Mouse (Mus musculus): ENCODE data around the gene Uqcrc1.

Uqcrc1 gene

DNA sequence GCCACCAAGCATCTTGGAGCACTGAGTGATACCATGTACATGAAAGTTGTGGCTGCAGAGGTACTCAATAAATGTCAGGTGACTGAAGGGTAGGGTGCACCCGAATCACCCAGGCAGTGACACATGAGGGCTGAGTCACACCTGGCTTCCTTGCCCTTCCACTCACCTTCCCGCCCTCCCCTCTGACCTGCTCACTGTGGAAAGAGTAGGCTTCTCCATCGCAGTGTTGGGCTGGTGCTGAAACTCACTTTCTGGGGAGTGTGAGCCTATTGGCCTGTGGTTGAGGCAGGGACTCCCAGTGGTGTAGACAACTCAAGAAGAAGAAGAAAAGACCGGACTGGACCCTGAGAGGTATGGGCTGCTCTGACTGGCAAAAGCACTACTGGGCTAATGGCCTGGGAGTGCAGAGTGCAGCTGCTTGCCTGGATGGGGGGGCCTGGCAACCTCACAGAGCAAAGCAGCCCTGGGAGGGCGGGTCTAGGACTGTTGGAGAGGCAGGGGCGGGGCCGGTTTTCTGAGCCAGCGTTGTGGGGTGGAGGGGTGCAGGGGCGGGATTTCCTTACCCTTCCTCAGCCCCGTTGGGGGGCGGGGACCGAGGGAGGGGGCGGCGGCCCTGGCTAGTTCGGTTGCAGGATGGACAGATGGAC lies 51.4 kb downstream of the Uqcrc1 start:
- peak; percentile 46 for DNase-seq

DNA sequence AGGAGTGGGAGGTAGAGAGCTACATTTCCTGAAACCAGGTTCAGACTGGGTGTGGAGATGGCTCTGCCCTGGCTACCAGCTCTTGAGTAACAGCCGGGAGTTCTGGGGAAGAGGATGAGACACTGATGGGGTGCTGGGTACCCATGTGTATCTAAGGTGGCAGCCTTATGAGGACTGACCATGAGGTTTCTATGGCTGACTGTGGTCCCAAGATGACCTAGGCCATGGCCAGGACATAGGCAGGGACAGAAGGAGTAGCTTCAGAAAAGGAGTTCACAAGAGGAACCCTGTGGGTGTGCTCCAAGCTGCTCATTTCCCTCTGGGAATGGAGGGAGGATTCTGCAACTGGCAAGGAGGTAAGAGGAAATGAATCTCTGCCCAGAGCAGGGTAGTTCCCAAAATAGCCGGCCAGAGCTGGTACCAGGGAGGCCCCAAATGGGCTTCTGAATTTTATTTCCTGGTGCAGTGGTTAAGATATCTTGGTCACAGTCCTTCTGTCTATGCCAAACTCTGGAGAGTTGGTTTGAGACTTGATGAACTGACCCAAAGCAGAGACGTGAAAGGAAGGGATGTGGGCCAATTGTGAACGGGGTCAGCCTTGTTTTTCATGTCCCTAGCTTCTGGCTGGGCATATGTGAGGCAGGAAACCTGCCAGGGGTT lies 53.5 kb downstream of the Uqcrc1 start:
- DNase-seq, result no peak

DNA sequence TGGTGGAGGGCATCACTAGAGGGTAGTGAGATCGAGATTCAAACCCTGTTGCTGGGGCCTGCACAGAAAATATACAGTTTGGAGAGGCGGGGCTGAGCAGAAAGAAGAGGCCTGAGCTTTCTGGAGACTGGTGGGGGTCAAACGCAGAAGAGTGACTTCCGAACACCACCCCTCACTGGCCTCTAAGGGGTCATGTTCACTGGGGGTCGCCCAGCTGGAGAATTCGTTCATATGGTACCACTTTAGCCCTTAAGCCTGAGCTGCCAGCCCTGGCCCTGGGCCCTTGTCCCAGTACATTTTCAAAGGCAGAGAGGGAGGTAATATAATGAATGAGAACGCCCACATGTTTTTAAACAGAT lies 54.0 kb downstream of the Uqcrc1 start:
- no peak for DNase-seq

DNA sequence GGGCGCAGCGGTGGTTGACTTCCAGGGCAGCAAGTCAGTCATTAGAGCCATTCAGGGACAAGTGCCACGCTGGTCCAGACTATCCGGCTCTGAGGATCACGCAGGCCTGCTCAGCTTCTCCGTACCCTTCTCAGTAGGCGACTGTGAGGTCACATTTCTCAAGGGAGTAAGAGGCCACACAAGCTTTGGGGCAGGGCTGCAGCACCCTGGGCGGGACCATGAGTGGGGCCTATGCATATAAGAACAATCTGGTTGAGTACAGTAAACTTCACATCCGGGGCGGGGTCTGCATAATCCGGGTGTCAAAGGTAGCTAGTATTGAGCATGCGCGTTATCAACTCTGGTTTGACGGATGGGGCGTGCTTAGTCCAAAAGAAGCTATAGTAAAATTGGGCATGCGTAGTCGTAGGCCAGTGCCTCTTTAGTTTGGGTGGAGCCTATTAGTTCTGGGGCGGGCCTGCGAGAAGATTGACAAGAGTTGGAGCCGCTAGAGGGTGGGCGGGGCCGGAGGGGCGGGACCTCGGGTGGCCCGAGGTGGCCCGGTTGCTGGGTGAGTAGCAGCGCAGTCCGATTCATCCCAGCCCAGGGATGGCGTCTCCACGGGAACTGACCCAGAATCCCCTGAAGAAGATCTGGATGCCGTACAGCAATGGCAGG lies 55.1 kb downstream of the Uqcrc1 start, which contains the start of gene Pfkfb4:
Gene Pfkfb4, plus strand, starts transcription at position 351 of the 657 bp plus-strand sequence.
- peak; percentile 99 for DNase-seq

DNA sequence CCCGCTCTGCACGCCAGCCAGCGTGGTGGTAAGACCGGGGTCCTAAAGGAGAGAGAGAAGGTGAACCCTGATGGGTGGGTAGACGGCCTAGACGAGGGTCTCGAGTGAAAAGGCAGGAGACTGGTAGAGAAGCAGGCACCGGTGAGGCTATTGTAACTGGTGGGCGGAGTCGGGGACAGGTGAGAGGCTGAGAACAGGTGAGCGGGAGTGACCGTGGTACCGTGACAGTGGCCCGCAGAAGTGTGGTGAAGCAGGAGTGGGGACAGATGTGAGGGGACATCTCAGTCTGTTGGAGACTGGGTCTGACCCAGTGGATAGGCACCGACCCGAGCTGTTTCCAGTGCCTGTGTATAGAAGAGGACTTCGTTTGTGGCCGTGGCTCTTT lies 55.6 kb downstream of the Uqcrc1 start:
- DNase-seq, result no peak

DNA sequence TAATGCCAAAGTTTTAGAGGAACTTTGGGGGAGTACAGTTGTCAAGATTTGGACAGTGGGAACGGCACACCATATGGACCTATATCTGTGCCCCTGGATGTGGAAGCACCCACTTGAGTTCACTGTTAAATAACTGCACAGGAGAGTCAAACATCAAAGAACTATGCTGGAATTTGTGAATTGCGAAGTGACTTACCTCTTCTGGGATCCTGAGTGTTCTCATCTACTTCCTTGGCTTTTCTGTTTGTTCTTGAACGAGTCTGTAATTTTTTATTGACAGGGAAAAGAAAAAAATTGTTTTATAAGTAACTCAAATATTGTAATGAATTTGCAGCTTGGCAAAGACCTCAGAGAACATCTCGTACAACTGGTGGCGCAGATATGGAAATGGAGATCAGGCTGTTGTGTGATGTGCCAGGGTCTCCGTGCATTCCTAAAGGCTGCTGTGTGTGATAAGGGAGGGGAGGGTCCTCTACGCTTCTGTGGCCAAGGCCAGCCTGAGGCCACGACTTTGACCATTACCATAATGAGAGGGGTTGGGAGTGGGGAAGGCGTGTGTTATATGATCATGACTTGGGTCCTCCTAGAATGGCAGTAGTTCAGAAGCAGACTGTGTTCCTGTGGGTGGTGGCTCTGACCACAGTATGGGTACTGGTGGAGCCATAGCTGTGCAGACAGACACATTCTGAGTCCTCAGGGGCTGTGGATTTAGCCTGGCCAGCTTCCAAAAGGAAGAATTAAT lies 56.4 kb downstream of the Uqcrc1 start:
- DNase-seq, result no peak

DNA sequence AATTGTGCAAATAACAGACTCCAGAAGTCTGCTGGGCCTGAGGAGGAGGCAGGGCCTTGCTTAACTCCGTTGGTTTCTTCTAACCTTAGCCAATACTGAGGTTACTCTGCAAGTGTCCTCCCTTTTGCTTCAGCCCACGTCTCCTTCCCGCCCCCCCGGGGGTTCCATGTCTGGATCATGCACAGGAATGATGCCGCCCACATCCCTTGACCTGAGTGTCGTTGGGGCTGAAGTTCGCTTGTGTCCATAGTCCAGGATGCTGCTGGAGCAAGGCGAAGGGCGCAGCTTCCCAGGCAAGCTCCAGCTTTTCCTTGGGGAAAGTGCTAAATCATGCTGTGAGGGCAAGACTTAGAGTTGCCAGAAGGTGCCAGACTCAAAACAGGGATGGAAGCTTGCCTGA lies 60.0 kb downstream of the Uqcrc1 start:
- peak; percentile 76 for DNase-seq

DNA sequence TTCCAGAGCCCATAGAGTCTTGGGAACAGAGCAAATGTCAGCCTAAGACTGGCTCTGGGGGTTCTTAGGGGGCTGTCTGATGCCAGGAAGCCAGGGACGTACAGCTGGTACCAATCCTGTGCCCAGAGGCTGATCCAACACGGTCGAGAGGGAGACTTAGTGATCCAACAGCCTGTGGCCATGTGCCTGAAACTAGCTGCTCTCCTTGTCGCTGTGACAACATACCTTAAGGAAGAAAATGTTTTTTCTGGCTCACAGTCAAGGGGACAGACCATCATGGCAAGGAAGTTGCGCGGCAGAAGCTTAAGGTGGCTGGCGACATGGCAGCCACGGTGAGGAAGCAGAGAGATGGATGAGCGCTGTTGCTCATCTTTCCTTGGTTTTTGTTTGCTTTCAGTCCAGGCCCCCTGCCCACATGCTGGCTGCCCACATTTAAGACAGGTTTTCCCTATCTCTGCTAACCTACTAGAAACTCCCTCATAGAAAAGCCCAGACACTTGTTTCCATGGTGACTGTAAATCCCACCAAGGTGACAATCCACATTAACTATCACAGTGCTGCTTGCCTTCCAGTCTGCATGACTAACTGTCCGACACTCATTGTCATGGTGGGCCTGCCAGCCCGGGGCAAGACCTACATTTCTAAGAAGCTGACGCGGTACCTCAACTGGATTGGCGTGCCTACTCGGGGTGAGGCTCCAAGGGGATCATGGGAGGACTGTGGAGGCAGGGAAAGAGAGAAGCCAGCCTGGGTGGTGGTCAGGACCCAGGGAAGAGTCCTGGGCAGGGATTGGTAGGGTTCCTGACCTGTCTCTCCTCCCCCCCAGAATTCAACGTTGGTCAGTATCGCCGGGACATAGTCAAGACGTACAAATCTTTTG lies 62.1 kb downstream of the Uqcrc1 start:
- DNase-seq, result no peak

DNA sequence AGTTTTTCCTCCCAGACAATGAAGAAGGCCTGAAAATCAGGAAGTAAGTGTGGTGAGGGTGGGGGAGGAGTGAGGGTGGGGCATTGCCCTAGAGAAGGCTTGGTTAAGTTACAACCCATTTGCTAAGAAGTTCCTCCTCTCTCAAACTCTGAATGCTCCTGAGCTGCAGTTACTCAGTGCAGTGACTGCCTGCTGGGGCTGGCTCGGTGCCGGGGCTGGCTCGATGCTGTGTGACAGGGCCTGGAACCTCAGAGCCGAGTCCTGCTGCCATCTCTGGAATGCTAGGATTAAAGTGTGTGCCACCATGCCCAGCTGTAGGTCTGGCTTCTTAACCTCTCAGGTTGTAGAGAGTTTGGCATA lies 62.7 kb downstream of the Uqcrc1 start:
- no peak for DNase-seq

Data from kidney, postnatal 14 days (tissue).